Mouse (Mus musculus): ENCODE results near the gene Edf1. TPM values are rescaled to one million over a fixed set of nuclear protein-coding genes. Genes with fewer than 3 reads are reported as not detected.

Edf1 gene
- polyA plus RNA-seq, 1 experiment from 2014 or later: 330 TPM

- H3K9me3 ChIP-seq (ENCODE audit: control insufficient read depth, low read length): no peaks in the 10 kb centered on the region
- H3K36me3 ChIP-seq (ENCODE audit: control insufficient read depth, insufficient read depth, low read length): peaks cover 2% of the 10 kb centered on the region; the same call in 1 of the 2 replicates
- peaks cover 32% of the 10 kb centered on the region for H3K4me1 ChIP-seq (ENCODE audit: control insufficient read depth, insufficient read depth, low read length)
- ATAC-seq (ENCODE audit: insufficient number of reproducible peaks, low FRiP score, low TSS enrichment, low read depth) (no peak), DNase-seq (ENCODE audit: low spot score) (peak; percentile 64)
- peak overlapping the region; percentile 44 for H3K4me2 ChIP-seq (ENCODE audit: low read depth, severe bottlenecking)
- H3K9ac ChIP-seq (ENCODE audit: low read length): 0 out of 2 replicates have a peak overlapping the region, but pooled peaks have one; percentile 17
- H3K27me3 ChIP-seq (ENCODE audit: control insufficient read depth, insufficient read depth, low read length): peaks cover 49% of the 10 kb centered on the region
- H3K27ac ChIP-seq (replicated peaks; ENCODE audit: low read depth, low read length): no peak overlapping the region
- H3K4me3 ChIP-seq (ENCODE audit: low read depth, low read length): peak overlapping the region; percentile 19
- WGBS: 4% methylated on average over 75 of the region's 75 CpGs
Observed at GRCm38 (mm10) chr2:25577951-25578795, 20.5 kb downstream of the Edf1 start.

- no peaks in the 10 kb centered on the region for H3K9me3 ChIP-seq (ENCODE audit: control insufficient read depth, low read length)
- 5% methylated on average over 77 of the region's 77 CpGs for WGBS
- H3K27me3 ChIP-seq (ENCODE audit: control insufficient read depth, insufficient read depth, low read length): peaks cover 49% of the 10 kb centered on the region
- H3K27ac ChIP-seq (replicated peaks; ENCODE audit: low read depth, low read length): no peak overlapping the region
- ATAC-seq (ENCODE audit: insufficient number of reproducible peaks, low FRiP score, low TSS enrichment, low read depth) (no peak), DNase-seq (ENCODE audit: low spot score) (peak; percentile 61)
- peak overlapping the region; percentile 22; the same call in 1 of the 2 replicates for H3K4me2 ChIP-seq (ENCODE audit: low read depth, severe bottlenecking)
- peak overlapping the region; percentile 13; the same call in 1 of the 2 replicates for H3K9ac ChIP-seq (ENCODE audit: low read length)
- peaks cover 32% of the 10 kb centered on the region for H3K4me1 ChIP-seq (ENCODE audit: control insufficient read depth, insufficient read depth, low read length)
- peak overlapping the region; percentile 19 for H3K4me3 ChIP-seq (ENCODE audit: low read depth, low read length)
- H3K36me3 ChIP-seq (ENCODE audit: control insufficient read depth, insufficient read depth, low read length): peaks cover 2% of the 10 kb centered on the region; the same call in 1 of the 2 replicates
Observed at GRCm38 (mm10) chr2:25578796-25579736, 21.4 kb downstream of the Edf1 start.

- Histone ChIP-seq H3K4me1 (ENCODE audit: control insufficient read depth, insufficient read depth, low read length) (peaks cover 32% of the 10 kb centered on the region), H3K4me2 (ENCODE audit: low read depth, severe bottlenecking) (peak overlapping the region; percentile 22; the same call in 1 of the 2 replicates), H3K4me3 (ENCODE audit: low read depth, low read length) (no peak overlapping the region), H3K36me3 (ENCODE audit: control insufficient read depth, insufficient read depth, low read length) (peaks cover 6% of the 10 kb centered on the region; the same call in 1 of the 2 replicates), H3K9ac (ENCODE audit: low read length) (0 out of 2 replicates have a peak overlapping the region, but pooled peaks have one; percentile 13), H3K27me3 (ENCODE audit: control insufficient read depth, insufficient read depth, low read length) (peaks cover 49% of the 10 kb centered on the region), H3K9me3 (ENCODE audit: control insufficient read depth, low read length) (no peaks in the 10 kb centered on the region), H3K27ac (replicated peaks; ENCODE audit: low read depth, low read length) (no peak overlapping the region)
- 7% methylated on average over 27 of the region's 27 CpGs for WGBS
- peak; percentile 72 for DNase-seq (ENCODE audit: low spot score)
- ATAC-seq (ENCODE audit: insufficient number of reproducible peaks, low FRiP score, low TSS enrichment, low read depth): no peak
Observed at GRCm38 (mm10) chr2:25579737-25580460, 22.3 kb downstream of the Edf1 start.

- peaks cover 28% of the 10 kb centered on the region for H3K4me1 ChIP-seq (ENCODE audit: control insufficient read depth, insufficient read depth, low read length)
- no peaks in the 10 kb centered on the region for H3K9me3 ChIP-seq (ENCODE audit: control insufficient read depth, low read length)
- peaks cover 10% of the 10 kb centered on the region; the same call in 1 of the 2 replicates for H3K36me3 ChIP-seq (ENCODE audit: control insufficient read depth, insufficient read depth, low read length)
- H3K27me3 ChIP-seq (ENCODE audit: control insufficient read depth, insufficient read depth, low read length): peaks cover 49% of the 10 kb centered on the region
- H3K4me2 ChIP-seq (ENCODE audit: low read depth, severe bottlenecking): no peak overlapping the region
- ATAC-seq (ENCODE audit: insufficient number of reproducible peaks, low FRiP score, low TSS enrichment, low read depth) (no peak), DNase-seq (ENCODE audit: low spot score) (no peak)
- H3K4me3 ChIP-seq (ENCODE audit: low read depth, low read length): no peak overlapping the region
- no peak overlapping the region for H3K9ac ChIP-seq (ENCODE audit: low read length)
- 49% methylated on average over 6 of the region's 6 CpGs for WGBS
- no peak overlapping the region for H3K27ac ChIP-seq (replicated peaks; ENCODE audit: low read depth, low read length)
Observed at GRCm38 (mm10) chr2:25580621-25581101, 23.0 kb downstream of the Edf1 start.

- peak; percentile 80 for DNase-seq (ENCODE audit: low spot score)
- Histone ChIP-seq H3K9ac (ENCODE audit: low read length) (no peak within 1 kb of the TSS), H3K36me3 (ENCODE audit: control insufficient read depth, insufficient read depth, low read length) (peaks cover 10% of the 10 kb centered on the region; the same call in 1 of the 2 replicates), H3K4me2 (ENCODE audit: low read depth, severe bottlenecking) (peak within 1 kb of the TSS; percentile 37; the same call in 1 of the 2 replicates), H3K27ac (replicated peaks; ENCODE audit: low read depth, low read length) (no peak within 1 kb of the TSS), H3K4me3 (ENCODE audit: low read depth, low read length) (no peak within 1 kb of the TSS), H3K4me1 (ENCODE audit: control insufficient read depth, insufficient read depth, low read length) (peaks cover 26% of the 10 kb centered on the region), H3K9me3 (ENCODE audit: control insufficient read depth, low read length) (no peaks in the 10 kb centered on the region), H3K27me3 (ENCODE audit: control insufficient read depth, insufficient read depth, low read length) (peaks cover 45% of the 10 kb centered on the region)
- ATAC-seq (ENCODE audit: insufficient number of reproducible peaks, low FRiP score, low TSS enrichment, low read depth): peak; percentile 65
- 8% methylated on average over 19 of the region's 19 CpGs for WGBS
Observed at GRCm38 (mm10) chr2:25581294-25581864, 23.7 kb downstream of the Edf1 start, which contains the start of gene Ajm1. Ajm1 (minus strand) TSS chr2:25581757.

GRCm38 (mm10) chr2:25581901-25582301 lies 24.3 kb downstream of the Edf1 start:
- H3K4me2 ChIP-seq (ENCODE audit: low read depth, severe bottlenecking): no peak overlapping the region

GRCm38 (mm10) chr2:25582466-25583119 lies 24.9 kb downstream of the Edf1 start:
- peaks cover 19% of the 10 kb centered on the region for H3K4me1 ChIP-seq (ENCODE audit: control insufficient read depth, insufficient read depth, low read length)
- H3K4me2 ChIP-seq (ENCODE audit: low read depth, severe bottlenecking): no peak overlapping the region
- H3K27ac ChIP-seq (replicated peaks; ENCODE audit: low read depth, low read length): no peak overlapping the region
- H3K9ac ChIP-seq (ENCODE audit: low read length): no peak overlapping the region
- peak; percentile 28 for DNase-seq (ENCODE audit: low spot score)
- no peak for ATAC-seq (ENCODE audit: insufficient number of reproducible peaks, low FRiP score, low TSS enrichment, low read depth)
- peaks cover 13% of the 10 kb centered on the region; the same call in 1 of the 2 replicates for H3K36me3 ChIP-seq (ENCODE audit: control insufficient read depth, insufficient read depth, low read length)
- 54% methylated on average over 12 of the region's 12 CpGs for whole genome bisulfite sequencing
- H3K27me3 ChIP-seq (ENCODE audit: control insufficient read depth, insufficient read depth, low read length): peaks cover 33% of the 10 kb centered on the region
- H3K4me3 ChIP-seq (ENCODE audit: low read depth, low read length): no peak overlapping the region
- no peaks in the 10 kb centered on the region for H3K9me3 ChIP-seq (ENCODE audit: control insufficient read depth, low read length)

More at GRCm38 (mm10) chr2:25581901-25582301, 24.3 kb downstream of the Edf1 start:
- ATAC-seq (ENCODE audit: insufficient number of reproducible peaks, low FRiP score, low TSS enrichment, low read depth) (no peak), DNase-seq (ENCODE audit: low spot score) (peak; percentile 29)
- H3K36me3 ChIP-seq (ENCODE audit: control insufficient read depth, insufficient read depth, low read length): peaks cover 10% of the 10 kb centered on the region; the same call in 1 of the 2 replicates
- peaks cover 25% of the 10 kb centered on the region for H3K4me1 ChIP-seq (ENCODE audit: control insufficient read depth, insufficient read depth, low read length)
- no peak overlapping the region for H3K27ac ChIP-seq (replicated peaks; ENCODE audit: low read depth, low read length)
- H3K9ac ChIP-seq (ENCODE audit: low read length): no peak overlapping the region
- H3K4me3 ChIP-seq (ENCODE audit: low read depth, low read length): no peak overlapping the region
- H3K9me3 ChIP-seq (ENCODE audit: control insufficient read depth, low read length): no peaks in the 10 kb centered on the region
- H3K27me3 ChIP-seq (ENCODE audit: control insufficient read depth, insufficient read depth, low read length): peaks cover 40% of the 10 kb centered on the region
- 30% methylated on average over 6 of the region's 6 CpGs for WGBS

All from limb, embryonic 11.5 days (tissue).